Mouse (Mus musculus): ENCODE measurements around the gene Trim69. TPM values are rescaled to one million over a fixed set of nuclear protein-coding genes. Genes with fewer than 3 reads are reported as not detected.

The Trim69 gene
- total RNA-seq (2015) = not detected in 2 replicates
- total RNA-seq (2017) = 0.33 TPM in 1 of 2 replicates, not detected in the other

GRCm38 (mm10) chr2:122160680-122161079 lies at the start of gene Trim69:
Trim69 (plus strand) TSS chr2:122160700.
- ATAC-seq (ENCODE audit: poor library complexity, severe bottlenecking) = peak; percentile 67

- ATAC-seq (ENCODE audit: poor library complexity, severe bottlenecking) = no peak
These were observed 43.6 kb upstream of the Trim69 start for GRCm38 (mm10) chr2:122116888-122117287.

GRCm38 (mm10) chr2:122117961-122118958 lies 42.2 kb upstream of the Trim69 start, which contains the start of gene Spg11:
Spg11 (minus strand) TSS chr2:122118386.
- peak; percentile 99 for ATAC-seq (ENCODE audit: poor library complexity, severe bottlenecking)

- ATAC-seq (ENCODE audit: poor library complexity, severe bottlenecking) = peak; percentile 50
These were observed 34.6 kb upstream of the Trim69 start for GRCm38 (mm10) chr2:122125680-122126572.

- no peak for ATAC-seq (ENCODE audit: poor library complexity, severe bottlenecking)
These were observed 33.6 kb upstream of the Trim69 start for GRCm38 (mm10) chr2:122126765-122127347.

- no peak for ATAC-seq (ENCODE audit: poor library complexity, severe bottlenecking)
These were observed 32.9 kb upstream of the Trim69 start for GRCm38 (mm10) chr2:122127635-122128034.

- peak; percentile 85 for ATAC-seq (ENCODE audit: poor library complexity, severe bottlenecking)
These were observed 28.4 kb upstream of the Trim69 start for GRCm38 (mm10) chr2:122132078-122132477.

GRCm38 (mm10) chr2:122132618-122133017 lies 27.9 kb upstream of the Trim69 start:
- peak; percentile 60; the same call in 1 of the 2 replicates for ATAC-seq (ENCODE audit: poor library complexity, severe bottlenecking)

GRCm38 (mm10) chr2:122137839-122138465 lies 22.5 kb upstream of the Trim69 start:
- ATAC-seq (ENCODE audit: poor library complexity, severe bottlenecking) = peak; percentile 70

GRCm38 (mm10) chr2:122140815-122141214 lies 19.7 kb upstream of the Trim69 start:
- ATAC-seq (ENCODE audit: poor library complexity, severe bottlenecking) = no peak

GRCm38 (mm10) chr2:122141332-122141967 lies 19.1 kb upstream of the Trim69 start:
- ATAC-seq (ENCODE audit: poor library complexity, severe bottlenecking) = no peak

- no peak for ATAC-seq (ENCODE audit: poor library complexity, severe bottlenecking)
These were observed 17.4 kb upstream of the Trim69 start for GRCm38 (mm10) chr2:122143111-122143510.

- ATAC-seq (ENCODE audit: poor library complexity, severe bottlenecking) = no peak
These were observed 14.7 kb upstream of the Trim69 start for GRCm38 (mm10) chr2:122145756-122146155.

- ATAC-seq (ENCODE audit: poor library complexity, severe bottlenecking) = peak; percentile 20
These were observed 13.8 kb upstream of the Trim69 start for GRCm38 (mm10) chr2:122146687-122147086.

- ATAC-seq (ENCODE audit: poor library complexity, severe bottlenecking) = peak; percentile 81
These were observed 12.8 kb upstream of the Trim69 start, which contains the start of gene B2m for GRCm38 (mm10) chr2:122147508-122148241. B2m (plus strand) TSS chr2:122147686.

GRCm38 (mm10) chr2:122148242-122148917 lies 12.1 kb upstream of the Trim69 start:
- peak; percentile 22 for ATAC-seq (ENCODE audit: poor library complexity, severe bottlenecking)

GRCm38 (mm10) chr2:122149316-122149715 lies 11.2 kb upstream of the Trim69 start:
- ATAC-seq (ENCODE audit: poor library complexity, severe bottlenecking) = no peak

GRCm38 (mm10) chr2:122149716-122150115 lies 10.8 kb upstream of the Trim69 start:
- no peak for ATAC-seq (ENCODE audit: poor library complexity, severe bottlenecking)
